Mouse (Mus musculus) MEL (cell line): ENCODE data around the gene Traf3.

Source experiments
- CTCF ChIP-seq, 3 experiments: IDR thresholded peaks in 2 of 3; conservative IDR thresholded peaks in 1 of 3; 2 replicates each; pipeline ENCODE4 v1.5.1; 2011 to 2012; ENCODE audit warnings: low read length in 3 of 3, low read depth in 2 of 3, mild to moderate bottlenecking in 2 of 3, improper control_type of control experiment in 1 of 3, inconsistent platforms in 1 of 3, mixed read lengths in 1 of 3, moderate library complexity in 1 of 3; ENCODE audit not compliant: control insufficient read depth in 1 of 3, insufficient read depth in 1 of 3, poor library complexity in 1 of 3, severe bottlenecking in 1 of 3
- E2F4 ChIP-seq: IDR thresholded peaks from 2 replicates; pipeline ENCODE4 v1.6.1; 2011; ENCODE audit warnings: low read depth, low read length, improper control_type of control experiment, borderline replicate concordance
- HCFC1 ChIP-seq: IDR thresholded peaks from 2 replicates; pipeline ENCODE4 v1.6.1; 2012; ENCODE audit warnings: low read depth, mild to moderate bottlenecking, inconsistent platforms, low read length, improper control_type of control experiment, moderate library complexity
- POLR2A ChIP-seq, 2 experiments: IDR thresholded peaks; 2 replicates each; pipeline ENCODE4 v1.6.1; 2011 to 2012; ENCODE audit warnings: low read length in 2 of 2, mild to moderate bottlenecking in 2 of 2, control low read depth in 1 of 2, improper control_type of control experiment in 1 of 2, low read depth in 1 of 2, moderate library complexity in 1 of 2; ENCODE audit not compliant: control insufficient read depth in 1 of 2, insufficient read depth in 1 of 2, poor library complexity in 1 of 2
- TAL1 ChIP-seq: IDR thresholded peaks from 2 replicates; pipeline ENCODE4 v1.6.1; 2012; ENCODE audit warnings: mild to moderate bottlenecking, inconsistent platforms, low read length, moderate library complexity, mixed read lengths
- ZC3H11A ChIP-seq: IDR thresholded peaks from 2 replicates; pipeline ENCODE4 v1.6.1; 2012; ENCODE audit warnings: low read depth, mild to moderate bottlenecking, inconsistent platforms, low read length, improper control_type of control experiment

GRCm38 (mm10) chr12:111314273-111314672 is 148.1 kb downstream of the Traf3 start:
- TF ChIP-seq HCFC1, result no peak
- TF ChIP-seq E2F4, result no peak
- no peak for TF ChIP-seq POLR2A (IDR thresholded peaks at IDR 0.05; ENCODE audit: control insufficient read depth in 1 of 2, insufficient read depth in 1 of 2, low read depth in 1 of 2, low read length in 2 of 2, poor library complexity in 1 of 2)
- TF ChIP-seq CTCF (IDR thresholded peaks at IDR 0.05 in 2 of 3, conservative IDR thresholded peaks at IDR 0.05 in 1 of 3; ENCODE audit: control insufficient read depth in 1 of 3, insufficient read depth in 1 of 3, low read depth in 2 of 3, low read length in 3 of 3, poor library complexity in 1 of 3, severe bottlenecking in 1 of 3), result no peak
- TF ChIP-seq TAL1, result no peak
- TF ChIP-seq ZC3H11A, result no peak
